Mouse (Mus musculus) CH12.LX (cell line): ENCODE results near the gene Commd9.

Experiments
- CTCF ChIP-seq, 2 experiments: IDR thresholded peaks in 1 of 2; conservative IDR thresholded peaks in 1 of 2; 2 replicates each; pipeline ENCODE4 v1.5.1; 2011 to 2012; ENCODE audit warnings: low read depth in 2 of 2, low read length in 2 of 2, improper control_type of control experiment in 1 of 2, inconsistent platforms in 1 of 2, mild to moderate bottlenecking in 1 of 2, moderate library complexity in 1 of 2
- E2F4 ChIP-seq: IDR thresholded peaks from 2 replicates; pipeline ENCODE4 v1.6.1; 2011; ENCODE audit warnings: low read depth, low read length, improper control_type of control experiment; ENCODE audit not compliant: insufficient replicate concordance
- EP300 ChIP-seq: IDR thresholded peaks from 2 replicates; pipeline ENCODE4 v1.6.1; 2011; ENCODE audit warnings: low read length, improper control_type of control experiment
- KAT2A ChIP-seq: IDR thresholded peaks from 2 replicates; pipeline ENCODE4 v1.6.1; 2012; ENCODE audit warnings: low read length, improper control_type of control experiment, inconsistent platforms; ENCODE audit not compliant: insufficient replicate concordance
- POLR2A ChIP-seq: IDR thresholded peaks from 2 replicates; pipeline ENCODE4 v1.6.1; 2011; ENCODE audit warnings: low read depth, mild to moderate bottlenecking, improper control_type of control experiment, low read length
- TBP ChIP-seq: conservative IDR thresholded peaks from 2 replicates; pipeline ENCODE4 v1.6.1; 2011; ENCODE audit warnings: low read depth, low read length, improper control_type of control experiment
- ZKSCAN1 ChIP-seq: IDR thresholded peaks from 2 replicates; pipeline ENCODE4 v1.6.1; 2012; ENCODE audit warnings: low read depth, inconsistent platforms, low read length, improper control_type of control experiment, borderline replicate concordance

DNA sequence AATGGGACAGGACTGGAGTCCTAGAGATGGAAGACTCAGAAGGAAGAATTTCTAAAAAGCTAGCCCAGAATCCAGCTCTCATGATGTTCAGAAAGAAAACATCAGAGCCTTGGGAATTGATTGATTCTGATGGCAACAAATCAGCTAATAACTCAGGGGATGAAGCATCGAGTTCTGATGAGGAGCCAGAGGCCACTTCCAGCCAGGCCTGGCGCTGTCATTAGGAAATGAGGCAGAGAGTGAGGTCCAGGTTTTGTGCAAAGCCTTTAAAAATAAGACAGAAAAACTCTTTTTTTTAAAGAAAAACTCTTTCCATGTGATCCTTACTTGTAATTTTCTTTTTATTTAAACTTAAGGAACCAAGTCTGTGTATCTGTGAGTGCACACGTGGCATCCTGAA, 47.3 kb downstream of the Commd9 start:
- TF ChIP-seq KAT2A (no peak), E2F4 (no peak), POLR2A (no peak), CTCF (conservative IDR thresholded peaks at IDR 0.05 in 1 of 2, IDR thresholded peaks at IDR 0.05 in 1 of 2; ENCODE audit: low read depth in 2 of 2, low read length in 2 of 2) (no peak), TBP (no peak), EP300 (no peak), ZKSCAN1 (no peak)
